Mouse (Mus musculus): ENCODE measurements around the gene Fastk. TPM values are rescaled to one million over a fixed set of nuclear protein-coding genes. Genes with fewer than 3 reads are reported as not detected.

Gene Fastk
- polyA plus RNA-seq, 1 experiment: not detected

GRCm38 (mm10) chr5:24481647-24482046, 36.6 kb upstream of the Fastk start:
- Histone ChIP-seq H3K4me3 (ENCODE audit: insufficient read depth, low read depth, low read length) (no peak overlapping the region), H3K27ac (ENCODE audit: insufficient read depth, low read depth, low read length) (no peak overlapping the region), H3K4me1 (ENCODE audit: control insufficient read depth, insufficient read depth, low read length) (peaks cover 33% of the 10 kb centered on the region)
- WGBS: 14% methylated on average over 4 of the region's 4 CpGs
- TF ChIP-seq CTCF (IDR thresholded peaks at IDR 0.05; ENCODE audit: insufficient read depth, low read depth, low read length) (peak; percentile 50; the same call in 1 of the 2 replicates), POLR2A (IDR thresholded peaks at IDR 0.05; ENCODE audit: insufficient read depth, low read depth, low read length) (no peak)

DNA sequence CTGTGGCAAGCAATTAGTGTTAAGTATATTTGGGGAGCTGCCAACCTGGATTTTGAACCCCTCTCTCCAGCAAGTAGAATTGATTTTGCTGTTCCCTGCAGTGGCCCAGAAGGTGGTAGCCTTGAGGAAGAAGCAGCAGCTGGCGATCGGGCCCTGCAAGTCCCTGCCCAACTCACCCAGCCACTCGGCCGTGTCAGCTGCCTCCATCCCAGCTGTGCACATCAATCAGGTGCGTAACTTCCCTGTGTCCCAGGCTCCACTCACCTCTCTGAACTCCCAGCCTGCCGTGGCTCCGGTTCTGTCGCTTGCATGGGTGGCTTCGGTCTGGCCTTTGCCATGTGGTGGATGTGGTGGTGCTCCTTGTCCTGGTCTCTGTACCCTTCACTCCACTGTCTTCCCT, 32.8 kb upstream of the Fastk start:
- 93% methylated on average over 9 of the region's 9 CpGs for WGBS
- Histone ChIP-seq H3K4me1 (ENCODE audit: control insufficient read depth, insufficient read depth, low read length) (peaks cover 36% of the 10 kb centered on the region), H3K4me3 (ENCODE audit: insufficient read depth, low read depth, low read length) (no peak overlapping the region), H3K27ac (ENCODE audit: insufficient read depth, low read depth, low read length) (no peak overlapping the region)
- TF ChIP-seq CTCF (IDR thresholded peaks at IDR 0.05; ENCODE audit: insufficient read depth, low read depth, low read length): no peak
- TF ChIP-seq POLR2A (IDR thresholded peaks at IDR 0.05; ENCODE audit: insufficient read depth, low read depth, low read length): no peak

DNA sequence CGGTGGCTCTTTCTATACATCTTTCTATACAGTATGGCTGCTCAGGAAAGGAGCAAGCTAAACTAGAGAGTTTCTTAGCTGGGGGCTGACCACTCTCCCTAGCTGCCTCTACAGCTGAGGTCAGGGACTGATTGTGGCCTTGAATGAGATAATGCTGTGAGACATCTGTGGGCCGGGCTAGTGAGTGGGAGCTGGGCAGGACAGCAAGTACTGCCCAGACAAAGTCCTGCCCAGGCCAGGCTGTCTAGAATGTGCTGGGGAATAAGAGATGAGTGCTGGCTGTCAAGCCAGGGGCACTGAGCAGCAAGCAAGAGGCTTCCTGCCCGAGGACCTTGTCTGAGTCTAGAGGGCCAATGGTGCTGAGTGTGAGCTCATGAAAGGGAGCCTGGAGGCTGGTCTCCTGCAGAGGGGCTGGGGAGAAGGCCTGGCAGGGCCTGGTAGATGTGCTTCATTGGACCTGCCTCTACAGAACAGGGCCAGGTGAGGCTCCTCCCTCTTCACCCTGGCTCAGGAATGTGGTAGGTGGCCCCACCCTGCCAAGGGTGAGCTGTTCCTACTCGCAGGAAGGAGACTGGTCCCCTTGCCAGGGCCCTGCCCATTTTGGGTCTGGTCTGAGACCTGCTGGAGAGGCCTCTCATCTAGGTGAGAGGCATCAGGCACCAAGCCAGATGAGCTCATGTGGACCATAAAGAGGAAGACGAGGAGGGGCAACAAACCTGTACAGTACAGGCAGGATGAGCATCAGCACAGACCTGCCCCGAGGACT, 30.6 kb upstream of the Fastk start:
- peaks cover 27% of the 10 kb centered on the region for H3K4me1 ChIP-seq (ENCODE audit: control insufficient read depth, insufficient read depth, low read length)
- 82% methylated on average over 6 of the region's 6 CpGs for WGBS
- no peak overlapping the region for H3K4me3 ChIP-seq (ENCODE audit: insufficient read depth, low read depth, low read length)
- no peak overlapping the region for H3K27ac ChIP-seq (ENCODE audit: insufficient read depth, low read depth, low read length)
- TF ChIP-seq POLR2A (IDR thresholded peaks at IDR 0.05; ENCODE audit: insufficient read depth, low read depth, low read length) (no peak), CTCF (IDR thresholded peaks at IDR 0.05; ENCODE audit: insufficient read depth, low read depth, low read length) (no peak)

DNA sequence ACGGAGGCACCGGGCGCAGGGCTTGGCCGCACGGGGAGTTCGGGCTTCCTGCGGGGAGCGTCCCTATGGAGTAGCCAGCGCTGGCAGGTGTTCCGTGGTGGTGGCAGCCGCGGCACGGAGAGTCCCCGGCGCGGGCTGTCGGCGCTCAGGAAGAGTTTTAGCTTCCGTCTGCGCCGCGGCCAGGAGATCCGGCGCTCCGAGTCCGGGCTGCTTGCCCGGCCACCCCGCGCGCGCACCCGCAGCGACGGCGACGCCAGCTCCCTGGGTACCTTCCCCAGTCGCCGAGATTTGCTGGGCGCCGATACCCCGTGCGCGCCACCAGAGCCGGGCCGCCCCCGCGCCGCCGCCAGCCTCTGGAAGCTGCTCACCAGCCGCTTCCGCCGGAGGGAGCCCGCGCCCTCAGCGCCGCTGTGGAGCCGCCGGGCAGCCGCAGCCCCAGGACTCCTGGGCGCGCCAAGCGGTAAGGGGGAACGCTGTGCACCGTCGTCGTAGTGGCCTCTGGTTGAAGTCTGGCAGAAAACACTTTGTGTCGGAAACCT, 29.7 kb upstream of the Fastk start:
- WGBS: 16% methylated on average over 67 of the region's 67 CpGs
- Histone ChIP-seq H3K4me1 (ENCODE audit: control insufficient read depth, insufficient read depth, low read length) (peaks cover 28% of the 10 kb centered on the region), H3K4me3 (ENCODE audit: insufficient read depth, low read depth, low read length) (peak overlapping the region; percentile 34), H3K27ac (ENCODE audit: insufficient read depth, low read depth, low read length) (no peak overlapping the region)
- TF ChIP-seq CTCF (IDR thresholded peaks at IDR 0.05; ENCODE audit: insufficient read depth, low read depth, low read length) (0 out of 2 replicates have a peak, but pooled peaks have one; percentile 27), POLR2A (IDR thresholded peaks at IDR 0.05; ENCODE audit: insufficient read depth, low read depth, low read length) (no peak)

DNA sequence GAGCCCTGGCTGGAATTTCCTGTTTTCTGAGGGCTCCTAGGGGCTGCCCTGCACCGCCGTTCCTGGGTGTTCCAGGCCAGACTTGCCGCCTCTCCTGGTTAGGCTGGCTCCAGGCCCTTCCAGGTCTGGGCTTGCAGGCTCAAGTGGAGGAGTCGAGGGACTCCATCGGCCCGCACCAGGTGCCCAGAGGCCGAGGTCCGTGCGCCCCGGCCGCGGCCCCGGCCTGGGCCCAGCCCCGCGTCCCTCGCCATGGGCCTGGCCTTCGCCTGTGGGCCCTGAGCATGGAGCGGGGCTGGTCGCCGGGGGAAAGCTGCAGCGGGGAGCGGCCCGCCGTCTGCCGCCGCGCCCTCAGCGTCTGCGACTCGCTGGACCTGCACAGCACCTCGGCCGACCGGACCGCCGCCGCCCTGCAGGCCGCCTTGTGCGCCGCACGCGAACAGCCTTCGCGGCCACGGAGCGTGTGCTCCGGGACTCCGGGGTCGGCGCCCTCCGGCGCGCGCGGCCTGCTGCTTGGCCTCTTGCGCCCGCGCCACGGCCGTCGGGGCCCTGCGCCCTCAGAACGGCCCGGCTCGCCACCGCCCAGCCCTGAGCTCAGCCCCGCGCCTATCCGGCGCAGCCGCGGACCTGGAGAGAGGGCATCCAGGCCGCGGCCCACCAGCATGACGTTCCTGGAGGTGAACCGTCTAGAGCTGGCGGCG, 29.1 kb upstream of the Fastk start:
- peak overlapping the region; percentile 34 for H3K4me3 ChIP-seq (ENCODE audit: insufficient read depth, low read depth, low read length)
- peaks cover 28% of the 10 kb centered on the region for H3K4me1 ChIP-seq (ENCODE audit: control insufficient read depth, insufficient read depth, low read length)
- 44% methylated on average over 77 of the region's 77 CpGs for WGBS
- no peak overlapping the region for H3K27ac ChIP-seq (ENCODE audit: insufficient read depth, low read depth, low read length)
- no peak for TF ChIP-seq POLR2A (IDR thresholded peaks at IDR 0.05; ENCODE audit: insufficient read depth, low read depth, low read length)
- TF ChIP-seq CTCF (IDR thresholded peaks at IDR 0.05; ENCODE audit: insufficient read depth, low read depth, low read length): no peak

DNA sequence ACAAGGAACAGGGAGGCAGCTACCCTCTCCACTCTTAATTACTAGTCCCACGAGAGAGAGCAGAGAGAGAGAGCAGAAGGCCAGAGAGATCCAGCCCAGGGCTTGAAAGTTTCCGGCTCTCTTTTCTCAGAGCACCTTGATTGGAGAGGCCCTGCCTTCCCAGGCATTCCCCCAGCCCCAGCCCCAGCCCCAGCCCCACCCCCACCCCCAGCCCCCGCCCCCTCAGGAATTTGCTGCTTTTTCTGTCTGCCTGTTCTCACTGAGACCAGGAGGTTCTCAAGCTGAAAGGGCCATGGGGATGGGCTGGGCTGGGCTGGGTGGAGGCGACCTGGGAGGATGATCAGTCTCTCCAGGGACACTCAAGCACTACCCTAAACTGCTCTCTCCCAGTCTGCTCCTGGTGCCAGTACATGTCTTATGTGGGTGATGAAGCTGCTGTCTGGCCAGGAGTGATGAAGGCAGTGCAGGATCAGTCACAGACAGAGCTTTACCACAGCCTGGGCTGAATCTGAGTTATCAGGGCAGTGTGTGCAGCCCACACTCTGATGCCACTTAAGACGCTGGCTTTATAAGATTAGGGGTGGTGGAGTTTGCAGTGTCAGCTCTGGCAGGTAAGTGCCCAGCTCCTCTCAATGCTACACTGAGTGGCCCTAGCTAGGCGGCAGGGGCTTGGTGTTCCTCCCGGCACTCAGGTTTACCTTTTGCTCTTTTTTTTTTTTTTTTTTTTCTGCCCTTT, 28.0 kb upstream of the Fastk start:
- Histone ChIP-seq H3K4me3 (ENCODE audit: insufficient read depth, low read depth, low read length) (no peak overlapping the region), H3K27ac (ENCODE audit: insufficient read depth, low read depth, low read length) (no peak overlapping the region), H3K4me1 (ENCODE audit: control insufficient read depth, insufficient read depth, low read length) (peaks cover 28% of the 10 kb centered on the region)
- TF ChIP-seq CTCF (IDR thresholded peaks at IDR 0.05; ENCODE audit: insufficient read depth, low read depth, low read length): no peak
- TF ChIP-seq POLR2A (IDR thresholded peaks at IDR 0.05; ENCODE audit: insufficient read depth, low read depth, low read length): no peak
- WGBS: 72% methylated on average over 7 of the region's 7 CpGs

- peaks cover 32% of the 10 kb centered on the region for H3K4me1 ChIP-seq (ENCODE audit: control insufficient read depth, insufficient read depth, low read length)
- H3K4me3 ChIP-seq (ENCODE audit: insufficient read depth, low read depth, low read length): no peak overlapping the region
- 12% methylated on average over 5 of the region's 5 CpGs for WGBS
- H3K27ac ChIP-seq (ENCODE audit: insufficient read depth, low read depth, low read length): no peak overlapping the region
- TF ChIP-seq POLR2A (IDR thresholded peaks at IDR 0.05; ENCODE audit: insufficient read depth, low read depth, low read length) (no peak), CTCF (IDR thresholded peaks at IDR 0.05; ENCODE audit: insufficient read depth, low read depth, low read length) (peak; percentile 77)
Measured at GRCm38 (mm10) chr5:24470600-24470999, 25.5 kb upstream of the Fastk start.

DNA sequence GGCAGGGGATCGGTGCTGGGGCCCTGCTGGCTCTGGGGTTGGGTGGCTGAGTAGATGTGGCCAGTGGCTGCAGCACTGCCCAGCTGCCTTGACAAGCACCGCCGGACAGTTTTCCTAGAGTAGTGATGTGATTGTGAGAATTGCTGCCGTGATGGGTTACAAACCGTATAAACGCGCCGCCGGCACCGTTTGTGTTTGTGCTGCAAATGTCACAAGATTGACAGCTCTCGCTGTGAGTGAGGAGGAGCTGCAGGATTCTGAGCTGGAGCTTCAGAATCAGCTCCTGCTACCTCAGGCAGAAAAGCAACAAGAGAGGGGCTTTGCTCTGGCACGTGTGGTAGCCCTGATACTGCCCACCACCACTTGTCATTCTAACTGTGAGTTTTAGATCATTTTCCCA, 21.7 kb upstream of the Fastk start:
- 38% methylated on average over 12 of the region's 12 CpGs for WGBS
- peaks cover 13% of the 10 kb centered on the region for H3K4me1 ChIP-seq (ENCODE audit: control insufficient read depth, insufficient read depth, low read length)
- H3K4me3 ChIP-seq (ENCODE audit: insufficient read depth, low read depth, low read length): no peak overlapping the region
- H3K27ac ChIP-seq (ENCODE audit: insufficient read depth, low read depth, low read length): no peak overlapping the region
- TF ChIP-seq CTCF (IDR thresholded peaks at IDR 0.05; ENCODE audit: insufficient read depth, low read depth, low read length): no peak
- no peak for TF ChIP-seq POLR2A (IDR thresholded peaks at IDR 0.05; ENCODE audit: insufficient read depth, low read depth, low read length)

Measured in olfactory bulb, adult 2 months (tissue).